ENCODE assay signal across 15 mouse cellular contexts in the genomic region with DNA sequence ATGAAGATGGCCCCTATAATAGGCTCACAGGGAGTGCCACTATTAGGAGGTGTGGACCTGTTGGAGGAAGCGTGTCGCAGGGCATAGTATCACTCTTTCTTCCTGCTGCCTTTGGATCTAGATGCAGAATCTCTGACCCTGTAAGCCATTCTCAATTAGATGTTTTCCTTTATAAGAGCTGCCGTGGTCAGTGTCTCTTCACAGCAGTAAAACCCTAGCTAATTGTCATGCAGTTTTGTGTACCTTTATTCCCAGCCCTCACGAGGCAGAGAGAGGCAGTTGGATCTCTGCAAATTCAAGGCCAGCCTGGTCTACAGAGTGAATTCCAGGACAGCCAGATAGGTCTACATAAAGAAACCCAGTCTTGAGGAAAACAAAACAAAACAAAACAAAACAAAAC. TPM values are rescaled to one million over a fixed set of nuclear protein-coding genes. Genes with fewer than 3 reads are reported as not detected.
"Had no signal": no experiment of that assay in that cellular context is flagged by ENCODE, and none has a peak within 500 bp of the region (broad histone marks: within the 10 kb centered on the region; RNA-seq: fewer than 3 reads in every experiment).

No protein-coding gene starts in this region.

- DNase-seq: liver, postnatal 0 days; lung, adult 2 months; lung, postnatal 14 days; lung, postnatal 4 days; midbrain, embryonic 14.5 days; retina, postnatal 1 day; right cerebral cortex, adult 18-20 months; right cerebral cortex, postnatal 25 days; right cerebral cortex, postnatal 4 days; spleen, adult 18-20 months; thymus, adult 18-20 months; thymus, postnatal 14 days; thymus, postnatal 36 days had no signal

RNA-seq across cellular contexts. Expression of a gene that starts 12.6 kb away (rescaled TPM):
- total RNA-seq: megakaryocyte, adult 5-6 weeks; megakaryocyte-erythroid progenitor cell, adult 5-6 weeks had no signal

RNA-seq across cellular contexts. Expression of a gene that starts 25.1 kb away (rescaled TPM):
- total RNA-seq: megakaryocyte, adult 5-6 weeks; megakaryocyte-erythroid progenitor cell, adult 5-6 weeks had no signal

RNA-seq across cellular contexts. Expression of a gene that starts 43.8 kb away (rescaled TPM):
- total RNA-seq: megakaryocyte, adult 5-6 weeks; megakaryocyte-erythroid progenitor cell, adult 5-6 weeks had no signal

RNA-seq across cellular contexts. Expression of a gene that starts 43.9 kb away (rescaled TPM):
- total RNA-seq: megakaryocyte, adult 5-6 weeks; megakaryocyte-erythroid progenitor cell, adult 5-6 weeks had no signal
